Mouse (Mus musculus) heart, adult 2 months (tissue): ENCODE measurements around the gene Cd180. TPM values are rescaled to one million over a fixed set of nuclear protein-coding genes. Genes with fewer than 3 reads are reported as not detected.

ENCODE experiments used
- DNase-seq, 2 experiments: peaks; one replicate each; pipeline ENCODE4 v3.0.0; 2021
- H3K27ac ChIP-seq: fragments of 200-600 bp; 2 replicates; pipeline ENCODE4 v1.8.1; 2022
- H3K27me3 ChIP-seq: fragments of 200-500 bp; 2 replicates; pipeline ENCODE4 v1.6.1; 2012; ENCODE audit warnings: mild to moderate bottlenecking, low read length, inconsistent platforms, mixed read lengths; ENCODE audit not compliant: control insufficient read depth, insufficient read depth
- H3K36me3 ChIP-seq: fragments of 200-500 bp; 2 replicates; pipeline ENCODE4 v1.6.1; 2012; ENCODE audit warnings: low read length, inconsistent platforms; ENCODE audit not compliant: control insufficient read depth, insufficient read depth
- H3K4me1 ChIP-seq: fragments of 200-500 bp; 2 replicates; pipeline ENCODE4 v1.6.1; 2011; ENCODE audit warnings: low read length; ENCODE audit not compliant: control insufficient read depth, insufficient read depth
- H3K4me3 ChIP-seq: fragments of 200-600 bp; 2 replicates; pipeline ENCODE4 v1.8.1; 2022
- H3K79me2 ChIP-seq: fragments of 200-500 bp; replicated peaks from 2 replicates; pipeline ENCODE4 v1.6.1; 2012; ENCODE audit warnings: mild to moderate bottlenecking, inconsistent platforms, low read length, moderate library complexity, mixed read lengths; ENCODE audit not compliant: control insufficient read depth, insufficient read depth
- H3K9ac ChIP-seq: fragments of 200-500 bp; 2 replicates; pipeline ENCODE4 v1.6.1; 2012; ENCODE audit warnings: low read depth, mild to moderate bottlenecking, control low read depth, inconsistent platforms, low read length, mixed read lengths
- CTCF ChIP-seq: fragments of 200-600 bp; IDR thresholded peaks from 2 replicates; pipeline ENCODE4 v1.8.1; 2022; ENCODE audit warnings: antibody characterized with exemption, mild to moderate bottlenecking, moderate library complexity
- EP300 ChIP-seq: fragments of 200-500 bp; IDR thresholded peaks from 2 replicates; pipeline ENCODE4 v1.6.1; 2011; ENCODE audit warnings: low read depth, low read length, control low read depth; ENCODE audit not compliant: insufficient read depth
- POLR2A ChIP-seq: fragments of 200-500 bp; IDR thresholded peaks from 2 replicates; pipeline ENCODE4 v1.6.1; 2011; ENCODE audit warnings: mild to moderate bottlenecking, low read depth, low read length, control low read depth; ENCODE audit not compliant: insufficient read depth
- WGBS: fragments of 180-500 bp; shearing (Covaris S2); methylation state at CpG from one replicate; pipeline ENCODE4 v1.1.7; 2018; 5-methylcytosine and 5-hydroxymethylcytosine counted together
- intact Hi-C: fragments of 180-260 bp; cut with DNase I; formaldehyde crosslinking; loops from one replicate; pipeline ENCODE4 v1.15.1; 2025
- polyA plus RNA-seq: library from polyadenylated mRNA; depleted of rRNA; stranded (reverse); fragments of >200 nt; gene quantifications from 2 replicates; pipeline ENCODE4 v1.2.3, GENCODE M21; 2012
- total RNA-seq, 2 experiments: library from RNA; stranded (reverse); gene quantifications; 2 replicates each; pipeline ENCODE4 v1.2.3; 2021

The Cd180 gene
- total and polyA plus RNA-seq, 3 experiments, result 0.32 to 1.6 (median 1.3) TPM

DNA sequence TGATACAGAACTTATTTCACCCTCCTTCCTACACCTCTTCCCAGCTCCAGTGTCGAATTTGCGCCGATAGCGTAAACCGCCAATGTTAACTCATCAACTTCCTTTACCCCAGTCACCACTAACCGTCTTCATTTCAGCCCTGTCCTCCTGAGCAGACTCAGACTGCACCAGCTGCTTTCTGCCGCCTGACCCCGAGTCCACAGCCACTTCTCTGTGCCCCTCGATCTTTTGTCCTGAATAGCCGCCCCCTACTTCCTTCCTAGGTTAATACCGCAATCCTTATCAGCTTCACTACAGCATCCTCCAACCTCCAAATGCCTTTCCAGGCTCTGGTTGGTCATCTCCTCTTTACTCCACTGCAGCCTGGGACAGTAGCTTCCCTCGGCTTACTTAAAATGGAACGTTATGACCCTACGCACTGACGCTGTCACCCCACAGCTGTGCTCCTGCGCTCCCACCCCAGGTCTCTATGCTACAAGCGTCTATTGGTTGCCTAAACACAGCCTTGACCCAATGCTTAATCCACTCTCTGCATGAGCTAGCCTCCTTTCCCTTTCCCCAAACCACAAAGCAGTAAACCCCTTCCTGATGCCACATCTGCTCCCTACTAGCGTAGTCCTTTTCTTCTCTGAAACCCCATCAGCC, 27.6 kb upstream of the Cd180 start:
- Histone ChIP-seq H3K79me2 (no peaks in the 10 kb centered on the region), H3K4me3 (no peak overlapping the region), H3K4me1 (peaks cover 3% of the 10 kb centered on the region), H3K9ac (no peak overlapping the region), H3K27me3 (no peaks in the 10 kb centered on the region), H3K36me3 (no peaks in the 10 kb centered on the region), H3K27ac (no peak overlapping the region)
- no peak for DNase-seq
- 34% methylated on average over 18 of the region's 18 CpGs for WGBS
- TF ChIP-seq CTCF (no peak), POLR2A (no peak), EP300 (no peak)
- intact Hi-C loops, result no loop called here

DNA sequence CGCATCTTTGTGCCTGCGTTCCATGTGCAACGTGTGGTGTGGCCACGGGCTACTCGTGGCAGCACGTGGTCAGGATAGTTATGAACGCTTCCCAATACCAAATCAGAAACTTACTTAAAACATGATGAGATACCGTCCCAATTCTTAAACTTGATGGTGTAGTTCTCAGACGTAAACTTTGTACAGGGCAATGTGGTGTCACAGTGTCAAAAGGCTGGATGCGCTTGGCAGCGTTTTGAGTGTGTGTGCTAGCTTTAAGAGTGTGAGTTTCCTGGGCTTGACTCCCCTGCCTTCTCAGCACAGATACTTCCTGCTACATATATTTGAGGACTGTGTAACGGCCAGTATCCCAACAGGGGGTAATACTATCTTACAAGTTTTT, 27.1 kb upstream of the Cd180 start:
- Histone ChIP-seq H3K27me3 (no peaks in the 10 kb centered on the region), H3K27ac (no peak overlapping the region), H3K79me2 (no peaks in the 10 kb centered on the region), H3K36me3 (no peaks in the 10 kb centered on the region), H3K4me3 (no peak overlapping the region), H3K4me1 (peaks cover 3% of the 10 kb centered on the region), H3K9ac (no peak overlapping the region)
- no peak for DNase-seq
- WGBS, result 74% methylated on average over 12 of the region's 12 CpGs
- no peak for TF ChIP-seq CTCF
- TF ChIP-seq EP300, result no peak
- TF ChIP-seq POLR2A, result no peak
- intact Hi-C loops, result no loop called here

DNA sequence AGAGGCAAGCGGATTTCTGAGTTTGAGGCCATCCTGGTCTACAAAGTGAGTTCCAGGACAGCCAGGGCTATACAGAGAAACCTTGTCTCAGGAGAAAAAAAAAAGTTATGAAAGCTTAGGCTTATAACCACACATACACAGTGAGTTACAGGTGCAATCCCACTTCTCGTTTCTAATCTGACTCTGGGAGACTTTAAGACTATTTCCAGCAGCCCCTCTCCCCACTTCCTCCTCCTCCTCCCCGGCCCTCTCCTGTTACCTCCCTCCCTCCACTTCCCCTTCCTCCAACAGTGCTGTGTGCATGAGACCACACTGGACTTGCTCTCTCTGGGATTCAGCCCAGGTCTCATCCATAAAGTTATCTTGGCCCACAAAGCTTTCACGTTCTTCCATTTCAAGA, 26.6 kb upstream of the Cd180 start:
- no peak for TF ChIP-seq CTCF
- no peak for TF ChIP-seq POLR2A
- TF ChIP-seq EP300, result no peak
- DNase-seq, result no peak
- no peak overlapping the region for H3K27ac ChIP-seq
- intact Hi-C loops, result no loop called here
- no peaks in the 10 kb centered on the region for H3K27me3 ChIP-seq
- WGBS, result 73% methylated on average over 4 of the region's 4 CpGs
- H3K4me1 ChIP-seq, result peaks cover 3% of the 10 kb centered on the region
- H3K36me3 ChIP-seq, result no peaks in the 10 kb centered on the region
- no peak overlapping the region for H3K4me3 ChIP-seq
- H3K9ac ChIP-seq, result no peak overlapping the region
- no peaks in the 10 kb centered on the region for H3K79me2 ChIP-seq

DNA sequence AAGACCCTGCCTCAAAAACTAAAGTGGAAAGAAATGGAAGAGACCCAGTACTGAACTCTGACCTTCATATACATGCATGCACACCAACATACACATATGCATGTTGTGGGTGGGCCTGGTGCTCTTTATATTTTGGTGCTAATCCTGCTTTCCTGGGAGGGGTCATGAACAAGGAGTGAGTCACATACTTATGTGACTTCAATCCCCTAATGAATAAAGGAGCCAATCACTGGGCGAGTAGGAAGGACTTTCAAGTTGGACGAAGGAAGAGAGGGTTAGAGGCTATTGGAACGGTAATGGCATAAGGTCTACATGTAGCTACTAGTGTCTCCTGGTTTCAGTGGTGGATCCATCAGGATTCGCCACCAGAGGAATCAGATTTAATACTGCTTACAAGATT, 26.0 kb upstream of the Cd180 start:
- no peak for DNase-seq
- peaks cover 3% of the 10 kb centered on the region for H3K4me1 ChIP-seq
- no peaks in the 10 kb centered on the region for H3K79me2 ChIP-seq
- H3K27me3 ChIP-seq, result no peaks in the 10 kb centered on the region
- H3K9ac ChIP-seq, result no peak overlapping the region
- intact Hi-C loops, result no loop called here
- 78% methylated on average over 4 of the region's 4 CpGs for WGBS
- no peaks in the 10 kb centered on the region for H3K36me3 ChIP-seq
- H3K4me3 ChIP-seq, result no peak overlapping the region
- no peak overlapping the region for H3K27ac ChIP-seq
- TF ChIP-seq POLR2A, result no peak
- no peak for TF ChIP-seq CTCF
- TF ChIP-seq EP300, result no peak

DNA sequence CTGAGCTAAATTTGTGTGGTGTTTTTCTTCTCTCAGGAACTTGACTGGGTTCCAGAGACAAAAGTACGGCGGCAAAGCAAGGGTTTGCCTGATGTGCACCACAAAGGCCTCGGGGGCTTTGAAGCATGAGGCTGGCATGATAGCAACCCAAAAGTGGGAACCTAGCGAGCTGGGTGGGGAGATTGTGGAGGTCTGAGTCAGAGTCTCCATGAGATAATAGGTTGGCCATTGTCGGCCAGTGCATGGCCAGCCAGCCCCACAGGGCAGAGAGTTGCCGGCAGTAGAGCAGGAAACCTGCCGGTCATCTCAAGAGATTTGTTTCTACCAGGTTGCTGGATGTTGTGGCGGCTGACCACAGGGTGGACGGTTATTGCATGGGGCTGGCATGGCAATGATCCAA, 25.5 kb upstream of the Cd180 start:
- Histone ChIP-seq H3K4me3 (no peak overlapping the region), H3K9ac (no peak overlapping the region), H3K27ac (no peak overlapping the region), H3K4me1 (peaks cover 3% of the 10 kb centered on the region), H3K79me2 (no peaks in the 10 kb centered on the region), H3K36me3 (no peaks in the 10 kb centered on the region), H3K27me3 (no peaks in the 10 kb centered on the region)
- intact Hi-C loops, result no loop called here
- WGBS, result 61% methylated on average over 9 of the region's 9 CpGs
- no peak for DNase-seq
- no peak for TF ChIP-seq EP300
- no peak for TF ChIP-seq POLR2A
- TF ChIP-seq CTCF, result no peak

DNA sequence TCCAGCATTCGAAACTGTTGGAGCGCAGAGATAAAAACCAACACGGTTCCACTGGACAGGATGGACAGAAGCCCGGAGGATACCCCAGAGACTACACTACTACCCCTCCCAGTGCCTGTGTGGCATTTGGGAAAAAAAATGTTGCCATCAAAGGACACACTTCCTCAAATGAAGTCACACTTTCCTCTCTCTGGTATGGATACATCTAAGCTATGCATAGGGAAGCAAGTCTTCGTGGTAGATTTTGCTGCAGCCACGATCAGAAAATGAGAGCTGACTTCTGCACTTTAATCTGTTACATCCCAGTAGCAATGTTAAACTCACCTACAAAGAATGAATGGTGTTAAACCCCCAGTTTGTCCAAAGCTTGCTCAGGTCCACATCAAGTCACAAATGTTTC, 24.4 kb upstream of the Cd180 start:
- DNase-seq, result no peak
- Histone ChIP-seq H3K4me1 (peaks cover under 1% of the 10 kb centered on the region; the same call in 1 of the 2 replicates), H3K27me3 (no peaks in the 10 kb centered on the region), H3K4me3 (no peak overlapping the region), H3K36me3 (no peaks in the 10 kb centered on the region), H3K9ac (no peak overlapping the region), H3K27ac (no peak overlapping the region), H3K79me2 (no peaks in the 10 kb centered on the region)
- intact Hi-C loops, result no loop called here
- TF ChIP-seq CTCF (no peak), POLR2A (no peak), EP300 (no peak)
- 60% methylated on average over 6 of the region's 6 CpGs for WGBS
